Mouse (Mus musculus) cerebellum, postnatal 4 days (tissue): ENCODE results near the gene Bhlhe40.

Source experiments
- DNase-seq, 2 experiments: peaks; one replicate each; pipeline ENCODE4 v3.0.0; 2022; ENCODE audit warnings: low spot score in 2 of 2, mixed read lengths in 1 of 2

Bhlhe40 gene

DNA sequence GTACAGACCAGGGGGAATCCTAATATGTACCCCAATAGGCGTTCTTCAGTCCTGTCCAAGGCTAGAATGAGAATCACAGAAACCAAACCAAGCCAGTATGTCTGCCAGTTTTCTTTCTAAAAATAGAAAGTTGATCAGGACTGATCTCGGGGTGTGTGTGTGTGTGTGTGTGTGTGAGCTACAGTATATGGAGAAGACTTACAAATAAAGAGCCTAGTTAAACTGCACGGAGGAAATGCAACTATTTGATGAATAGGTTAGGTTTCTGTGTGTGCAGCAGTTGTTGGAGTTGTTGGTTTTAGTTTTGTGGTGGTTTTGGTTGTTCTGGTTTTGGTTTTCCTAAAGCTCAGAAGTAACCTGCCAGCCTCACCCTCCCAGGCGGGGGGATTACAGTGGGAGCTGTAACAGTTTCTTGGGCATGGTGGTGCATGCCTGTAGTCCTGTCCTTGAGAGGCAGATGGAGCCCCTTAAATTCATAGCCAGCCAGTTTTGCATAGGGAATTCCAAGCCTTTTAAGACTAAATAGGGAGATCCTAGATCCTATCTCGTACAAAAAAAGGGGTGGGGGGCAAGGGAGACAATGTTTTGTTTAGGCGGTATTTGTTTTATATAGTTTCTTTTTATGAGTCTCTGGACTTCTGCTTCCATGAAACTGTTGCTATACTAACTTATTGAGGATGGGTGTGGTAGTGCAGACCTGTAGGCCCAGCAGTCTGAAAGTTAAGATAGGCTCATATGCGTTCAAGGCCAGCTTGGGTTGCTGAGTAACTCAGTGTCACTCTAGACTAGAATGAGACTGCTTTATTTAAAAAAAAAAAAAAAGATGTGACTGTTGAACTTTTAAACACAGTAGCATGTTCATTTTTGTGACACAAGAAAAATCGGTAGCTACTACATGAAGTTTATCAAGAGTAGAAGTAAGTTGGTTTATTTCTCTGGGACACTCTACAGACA, 3.1 kb downstream of the Bhlhe40 start:
- DNase-seq: no peak

DNA sequence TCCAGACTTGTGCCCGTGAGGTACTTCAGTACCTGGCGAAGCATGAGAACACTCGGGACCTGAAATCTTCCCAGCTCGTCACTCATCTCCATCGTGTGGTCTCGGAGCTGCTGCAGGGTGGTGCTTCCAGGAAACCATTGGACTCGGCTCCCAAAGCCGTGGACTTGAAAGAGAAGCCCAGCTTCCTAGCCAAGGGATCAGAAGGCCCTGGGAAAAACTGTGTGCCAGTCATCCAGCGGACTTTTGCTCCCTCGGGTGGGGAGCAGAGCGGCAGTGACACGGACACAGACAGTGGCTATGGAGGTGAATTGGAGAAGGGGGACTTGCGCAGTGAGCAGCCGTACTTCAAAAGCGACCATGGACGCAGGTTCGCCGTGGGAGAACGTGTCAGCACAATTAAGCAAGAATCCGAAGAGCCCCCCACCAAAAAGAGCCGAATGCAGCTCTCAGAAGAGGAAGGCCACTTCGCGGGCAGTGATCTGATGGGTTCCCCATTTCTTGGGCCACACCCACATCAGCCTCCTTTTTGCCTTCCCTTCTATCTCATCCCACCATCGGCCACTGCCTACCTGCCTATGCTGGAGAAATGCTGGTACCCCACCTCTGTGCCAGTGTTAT, 4.2 kb downstream of the Bhlhe40 start:
- DNase-seq: no peak

DNA sequence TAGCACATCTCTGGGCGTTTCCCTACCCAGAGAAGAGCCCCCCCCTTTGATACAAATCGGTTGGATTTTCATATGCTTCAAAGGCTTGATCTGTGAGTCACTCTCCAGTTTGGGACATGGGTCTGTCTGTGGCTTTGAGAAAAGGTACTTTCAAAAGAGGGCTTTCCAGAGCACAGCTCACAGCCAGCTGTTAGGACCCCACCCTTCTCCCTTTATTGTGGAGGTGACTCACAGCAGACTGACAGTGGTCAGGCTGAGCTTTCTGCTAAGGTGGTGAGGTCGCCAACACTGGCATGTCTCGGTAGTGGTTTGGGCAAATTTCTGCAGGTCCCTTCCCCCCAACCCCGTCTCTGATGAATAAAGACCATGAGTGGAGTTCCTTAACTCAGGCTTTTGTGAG, 5.2 kb downstream of the Bhlhe40 start:
- DNase-seq: no peak

DNA sequence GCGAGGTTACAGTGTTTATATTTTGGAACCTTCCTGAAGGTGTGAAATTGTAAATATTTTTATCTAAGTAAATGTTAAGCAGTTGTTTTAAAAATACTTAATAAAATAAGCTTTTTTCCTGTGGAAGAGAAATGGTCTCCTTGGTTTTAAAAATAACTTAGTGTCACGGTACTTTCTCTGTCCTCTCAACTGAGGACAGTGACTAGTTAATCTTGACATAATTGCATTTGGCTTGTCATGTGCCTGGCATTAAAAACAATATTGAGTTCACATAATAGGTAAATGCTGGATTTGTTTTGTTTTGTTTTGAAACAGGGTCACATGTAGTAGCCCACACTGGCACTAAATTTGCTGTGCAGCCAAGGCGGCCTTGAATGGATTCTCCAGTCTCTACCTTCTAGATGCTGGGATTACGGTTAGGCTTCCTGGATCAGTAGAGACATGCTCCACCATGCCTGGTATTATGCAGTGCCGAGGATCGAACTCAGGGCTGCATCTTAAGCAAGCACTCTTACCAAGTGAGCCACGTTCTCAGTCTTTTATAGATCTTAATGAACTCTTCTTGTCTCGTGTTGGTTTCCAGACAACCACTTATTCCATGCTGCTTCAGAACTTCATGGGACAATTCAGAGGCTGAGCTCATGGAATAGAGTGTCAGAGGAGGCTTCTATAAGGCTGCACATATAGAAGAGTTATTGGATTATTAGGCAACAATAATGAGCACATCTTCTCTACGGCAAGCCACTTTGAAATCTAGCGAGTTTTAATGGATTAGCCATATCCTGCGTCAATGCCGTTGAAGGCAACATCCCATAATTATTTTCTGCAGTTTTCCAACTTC, 6.4 kb downstream of the Bhlhe40 start:
- no peak for DNase-seq

DNA sequence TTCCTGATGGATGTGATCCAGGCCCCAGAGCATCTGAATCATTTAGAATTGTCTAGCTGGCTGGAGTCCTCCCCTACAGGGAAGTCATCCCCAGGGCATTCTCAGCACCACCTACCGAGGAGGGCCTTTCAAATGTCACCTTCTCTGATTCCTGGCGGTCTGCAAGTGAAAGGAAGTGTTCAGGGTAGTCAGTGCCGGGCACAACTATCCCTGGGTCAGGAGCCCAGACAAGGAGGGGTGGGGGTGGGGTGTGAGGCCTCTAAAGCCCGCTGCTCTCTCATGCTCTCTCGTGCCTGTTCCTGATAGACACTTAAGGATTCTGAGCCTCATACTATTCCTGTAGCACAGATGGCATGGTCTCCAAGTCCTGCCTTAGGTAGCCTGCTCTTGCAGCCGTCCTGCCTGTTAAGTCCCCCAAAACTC, 7.2 kb downstream of the Bhlhe40 start:
- DNase-seq: no peak

DNA sequence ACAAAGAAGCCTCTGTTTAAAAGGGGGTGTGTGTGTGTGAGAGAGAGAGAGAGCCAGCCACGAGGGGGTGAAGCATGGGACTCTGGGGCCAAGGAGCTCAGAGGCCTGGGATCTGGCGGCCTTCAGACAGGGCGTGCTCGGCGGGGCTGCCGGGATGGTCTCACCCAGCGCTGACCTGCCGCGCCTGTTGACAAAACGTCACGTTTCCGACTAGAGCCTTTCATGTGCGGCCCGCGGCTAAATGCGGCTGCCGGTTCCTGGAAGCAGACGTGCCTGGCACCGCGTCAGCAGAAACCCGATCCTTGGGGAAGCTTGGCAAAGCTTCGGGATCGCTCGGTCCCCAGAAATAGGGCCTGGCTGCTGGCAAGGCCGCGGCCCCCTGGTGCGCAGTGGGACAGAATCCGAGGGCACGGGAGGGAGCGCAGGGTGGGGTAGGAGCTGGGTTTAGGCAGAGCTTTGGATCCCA, 7.9 kb downstream of the Bhlhe40 start:
- peak; percentile 42 to 76 for DNase-seq

DNA sequence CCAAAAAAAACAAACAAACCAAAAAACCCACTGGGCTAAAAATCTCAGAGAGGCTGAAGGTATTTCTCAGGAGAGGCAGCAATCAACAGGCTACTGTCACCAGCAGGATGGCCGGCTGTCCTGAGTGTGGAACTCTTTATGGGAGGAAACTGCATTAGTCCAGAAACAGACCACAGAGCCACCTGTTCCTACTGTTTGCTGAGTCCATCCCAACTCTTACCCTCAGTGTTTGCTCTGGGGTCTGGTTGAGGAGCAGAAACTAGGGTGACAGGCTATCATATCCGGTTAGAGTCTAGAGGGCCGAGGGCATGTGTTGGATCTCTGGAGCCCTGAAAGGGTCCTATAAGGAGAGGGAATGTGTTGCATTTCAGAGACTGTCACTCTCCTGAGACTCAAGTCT, 9.8 kb downstream of the Bhlhe40 start:
- DNase-seq: no peak

DNA sequence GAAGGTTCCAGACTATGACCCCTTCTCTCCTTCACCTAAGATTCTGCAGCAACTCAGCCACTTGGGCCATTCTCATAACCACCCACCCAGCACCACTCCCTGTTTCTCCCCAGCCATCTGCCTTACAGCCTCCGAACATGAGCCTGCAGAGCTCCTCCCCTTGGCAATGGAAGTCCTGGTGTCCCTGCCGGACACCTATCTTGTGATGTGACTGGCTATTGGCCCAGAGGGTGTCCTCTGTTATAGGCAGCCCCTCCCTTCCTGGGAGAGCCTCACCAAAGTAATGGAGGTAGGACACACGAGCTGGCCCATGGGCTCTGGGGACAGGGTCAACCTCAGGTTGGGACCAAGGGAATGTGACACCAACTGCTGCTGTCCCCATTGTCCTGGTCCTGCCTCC, 10.4 kb downstream of the Bhlhe40 start:
- no peak for DNase-seq

DNA sequence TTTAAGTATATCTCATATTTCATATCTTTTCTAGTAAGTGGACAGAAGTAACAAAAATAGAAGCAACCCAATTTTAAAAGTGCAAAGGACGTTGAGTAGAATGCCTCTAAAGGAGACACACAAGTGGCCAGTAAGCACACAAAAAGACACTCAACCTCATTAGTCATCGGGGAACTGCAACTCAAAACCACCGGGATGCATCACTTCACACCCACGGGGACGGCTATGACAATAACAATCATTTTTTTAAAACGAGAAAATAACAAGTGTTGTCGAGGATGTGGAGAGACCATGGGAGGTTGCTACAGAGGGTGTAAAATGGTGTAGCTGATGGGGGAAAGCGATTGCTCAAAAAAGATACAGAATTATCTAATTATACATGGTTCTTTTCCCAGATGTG, 11.7 kb downstream of the Bhlhe40 start:
- no peak for DNase-seq

DNA sequence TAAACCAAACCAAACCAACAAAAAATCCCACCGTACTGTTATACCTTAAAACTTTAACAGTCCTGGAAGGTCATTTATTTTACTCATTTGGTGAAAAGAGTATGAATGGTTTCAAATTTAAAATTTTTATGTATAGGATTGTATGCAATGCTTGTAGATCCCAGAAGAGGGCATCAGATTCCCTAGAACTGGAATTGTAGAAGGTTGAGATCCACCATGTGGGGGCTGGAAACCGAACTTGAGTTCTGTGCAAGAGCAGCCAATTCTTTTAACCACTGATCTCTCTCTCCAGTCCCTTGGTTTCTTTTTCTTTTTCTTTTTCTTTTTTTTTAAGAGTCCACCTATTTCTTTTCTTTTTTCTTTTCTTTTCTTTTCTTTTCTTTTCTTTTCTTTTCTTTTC, 13.8 kb downstream of the Bhlhe40 start:
- DNase-seq: no peak

DNA sequence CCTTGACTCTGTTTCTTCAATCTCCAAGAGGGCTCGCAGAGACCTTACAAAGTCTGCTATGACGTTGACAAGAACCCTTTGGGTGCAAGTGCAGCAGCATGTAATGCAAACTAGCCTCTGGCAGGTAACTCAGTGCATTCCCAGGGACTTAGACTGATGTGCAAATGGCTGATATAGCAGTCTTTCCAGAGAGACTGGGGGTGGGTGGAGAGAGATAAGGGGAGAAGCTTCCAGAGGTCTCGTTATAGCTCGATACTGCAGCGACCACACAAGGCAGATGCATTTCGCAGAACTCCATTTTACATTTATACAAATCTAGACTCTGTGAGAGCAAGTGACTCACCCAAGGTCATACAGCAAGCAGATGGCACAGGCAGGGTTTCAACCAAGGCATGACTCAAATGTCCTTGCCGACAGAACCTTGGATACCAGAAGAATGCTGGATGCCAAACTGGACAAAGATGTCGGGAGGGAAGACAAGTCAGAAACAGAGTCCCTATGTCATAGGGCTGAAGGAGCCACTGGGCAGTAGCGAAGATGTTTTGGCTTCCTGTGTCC, 16.4 kb downstream of the Bhlhe40 start:
- DNase-seq: no peak

DNA sequence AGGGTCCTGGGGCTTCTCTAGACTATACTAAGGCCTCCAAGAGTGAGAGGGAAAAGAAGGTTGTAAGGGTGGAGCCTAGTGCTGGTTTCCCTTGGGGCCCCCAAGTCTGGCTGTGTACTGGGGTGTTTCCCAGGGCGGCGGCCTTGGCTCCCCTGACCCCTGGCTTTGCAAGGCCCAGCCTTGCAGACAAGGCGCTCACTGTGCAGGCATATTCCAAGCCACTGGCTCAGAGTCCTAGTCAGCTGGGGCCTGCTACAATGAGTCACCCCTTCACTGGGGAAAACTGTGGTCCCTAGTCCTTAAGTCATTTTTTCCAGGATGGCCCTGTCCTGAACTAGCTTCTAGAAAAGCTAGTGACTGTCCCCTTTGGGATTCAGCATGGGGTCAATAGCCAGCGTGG, 17.3 kb downstream of the Bhlhe40 start:
- no peak for DNase-seq

DNA sequence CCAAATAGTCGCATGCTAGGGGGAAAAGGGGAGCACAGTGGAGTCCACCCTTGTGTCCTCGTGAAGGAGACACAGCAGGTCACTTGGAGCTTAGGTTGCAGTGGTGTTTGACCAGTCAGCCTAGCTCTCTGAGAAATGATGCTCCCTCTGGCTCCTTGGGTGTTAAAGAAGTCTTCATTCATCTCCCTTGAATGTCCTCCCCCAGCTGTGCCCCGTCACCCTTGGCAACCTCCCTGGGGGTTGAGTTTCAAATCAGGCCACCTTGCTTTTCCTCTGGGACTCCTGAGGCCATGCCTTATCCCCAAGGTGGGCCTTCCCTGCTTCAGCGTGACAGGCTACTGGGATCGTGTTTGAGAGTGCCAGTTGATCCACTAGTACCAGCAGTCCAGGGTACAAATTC, 17.8 kb downstream of the Bhlhe40 start:
- DNase-seq: no peak

DNA sequence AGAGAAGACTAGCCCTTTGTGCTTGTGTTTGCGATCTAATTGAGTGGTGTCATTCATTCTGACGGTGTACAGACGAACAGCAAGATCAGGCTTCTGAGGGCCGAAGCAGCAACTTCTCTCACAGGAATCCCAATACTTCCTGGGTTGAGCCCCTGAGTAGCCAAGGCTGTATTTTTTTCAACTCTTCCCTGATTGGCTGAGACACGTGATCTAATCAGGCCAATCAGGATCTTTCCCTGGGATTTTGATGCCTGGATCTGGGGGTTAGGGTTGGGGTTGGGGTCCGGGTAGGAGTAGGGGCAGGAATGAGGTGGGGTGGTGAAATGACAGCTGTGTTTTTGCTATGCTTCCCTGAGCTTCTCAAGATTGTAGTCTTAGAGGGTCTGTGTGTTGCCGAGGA, 20.1 kb downstream of the Bhlhe40 start:
- no peak for DNase-seq

DNA sequence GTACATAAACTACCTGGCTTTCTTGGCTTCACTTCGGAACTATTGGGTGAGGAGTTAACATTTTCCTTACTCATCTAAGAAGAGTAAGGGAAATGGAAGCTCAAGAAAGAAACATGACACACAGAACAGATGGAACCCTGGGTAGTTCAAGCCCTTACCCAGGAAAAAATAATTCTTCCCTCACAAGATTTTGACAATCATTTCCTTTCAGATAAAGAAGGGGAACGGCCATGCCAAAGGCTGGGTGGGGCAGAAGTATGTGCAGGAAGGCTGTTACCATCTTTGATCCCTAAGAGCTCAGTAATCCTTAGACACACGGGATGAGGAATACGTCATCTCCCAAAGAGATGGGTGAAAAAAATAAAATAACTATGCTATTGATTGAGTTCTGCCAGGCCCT, 20.7 kb downstream of the Bhlhe40 start:
- DNase-seq: no peak

DNA sequence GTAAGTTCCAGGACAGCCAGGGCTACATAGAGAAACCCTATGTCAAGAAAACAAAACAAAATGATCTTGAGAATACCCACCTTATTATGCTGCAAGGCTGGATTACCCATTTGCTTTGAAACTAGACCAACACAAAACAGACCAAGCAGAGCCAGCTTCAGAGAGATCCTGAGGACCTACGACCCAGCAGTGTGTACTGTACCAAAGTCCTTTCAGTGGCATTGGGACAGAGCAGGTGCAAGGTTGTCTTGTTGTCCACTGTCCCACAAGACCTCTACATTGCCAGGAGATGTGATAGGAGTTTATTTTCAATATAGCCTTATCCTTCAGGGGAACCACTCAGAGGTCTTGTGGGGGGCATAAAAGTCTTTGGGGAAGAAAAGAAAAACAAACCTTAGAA, 22.7 kb downstream of the Bhlhe40 start:
- no peak for DNase-seq

DNA sequence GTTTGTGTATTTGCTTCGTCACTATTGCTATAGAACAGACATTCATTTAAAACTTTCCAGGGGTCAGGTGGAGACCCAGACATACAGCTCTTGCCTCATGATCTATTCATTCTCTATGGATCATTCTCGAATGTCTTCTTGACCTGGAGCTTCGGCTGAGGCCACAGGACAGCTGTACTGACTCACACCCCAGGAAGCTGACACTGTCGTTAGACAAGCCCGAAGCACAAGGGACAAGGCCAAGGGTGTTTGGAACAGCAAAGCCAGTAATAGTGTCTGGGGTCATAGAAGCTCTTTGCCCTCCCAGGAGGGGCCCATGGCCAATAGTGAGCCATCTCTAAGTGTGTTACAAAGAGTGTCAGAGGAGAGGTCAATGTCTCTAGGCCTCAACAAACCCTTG, 24.0 kb downstream of the Bhlhe40 start:
- DNase-seq: no peak

DNA sequence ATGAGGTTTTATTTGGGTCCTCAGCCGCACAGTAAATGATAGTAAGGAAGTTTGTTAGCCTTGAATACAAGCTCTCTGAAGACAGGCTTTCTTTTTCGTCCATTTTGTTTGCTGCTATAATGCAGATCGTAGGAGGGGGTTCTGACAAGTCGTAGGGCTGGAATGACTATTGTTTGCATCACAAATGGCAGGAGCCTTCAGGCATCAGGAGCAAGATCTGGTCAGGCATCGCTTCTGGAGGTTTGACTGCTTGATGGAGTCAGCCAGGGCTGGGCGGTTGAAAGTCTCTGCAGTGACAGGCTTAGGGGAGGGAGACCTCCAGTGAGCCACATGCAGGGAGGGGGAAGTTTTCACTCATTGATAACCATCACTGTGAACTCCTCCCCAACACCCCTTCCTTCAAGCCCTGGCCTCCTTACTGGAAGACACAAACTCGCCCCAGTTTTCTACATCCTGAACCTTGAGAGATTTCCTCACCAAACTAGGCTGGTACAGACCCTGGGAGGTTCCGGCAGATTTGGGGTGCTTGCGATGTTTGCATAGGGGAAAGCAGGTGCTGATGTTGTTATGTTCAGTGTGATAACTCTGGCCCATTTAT, 25.4 kb downstream of the Bhlhe40 start:
- no peak for DNase-seq

DNA sequence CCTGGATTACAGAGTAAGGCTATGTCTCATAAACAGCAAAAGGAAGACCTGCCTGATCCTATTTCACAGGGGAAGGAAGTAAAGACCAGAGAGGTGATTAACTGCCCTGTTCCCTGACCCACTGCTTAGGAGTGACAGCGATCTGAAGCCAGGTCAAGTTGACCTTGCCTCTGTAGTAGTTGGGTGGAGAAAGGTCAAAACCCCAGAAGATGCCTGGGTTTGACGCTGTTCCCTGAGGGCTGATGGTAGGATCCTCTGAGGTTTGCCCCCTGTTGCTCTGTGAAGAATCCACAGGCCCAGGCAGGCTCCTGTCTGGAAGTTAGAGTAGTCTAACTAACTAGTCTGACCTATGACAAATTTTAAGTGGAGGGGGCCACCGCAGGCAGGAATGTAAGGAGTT, 26.5 kb downstream of the Bhlhe40 start:
- no peak for DNase-seq

DNA sequence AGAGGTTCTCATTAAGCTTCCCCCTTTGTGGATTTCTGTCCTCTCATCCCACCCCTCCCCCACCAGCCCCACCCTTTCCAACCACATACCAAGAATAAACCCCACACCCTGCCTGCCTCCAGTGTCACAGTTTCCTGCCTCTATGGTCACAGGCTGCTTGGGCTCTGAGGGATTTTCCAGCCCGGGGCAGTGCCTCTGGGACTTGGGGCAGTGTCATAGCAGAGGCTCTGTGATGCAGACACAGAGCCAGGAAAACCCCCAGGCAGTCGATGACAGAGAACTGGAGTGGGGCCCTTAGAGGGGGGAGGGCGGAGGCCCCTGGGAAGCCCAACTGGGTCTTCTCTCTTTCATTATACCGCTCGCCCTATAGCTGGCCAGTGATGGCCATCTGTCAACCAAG, 27.9 kb downstream of the Bhlhe40 start:
- DNase-seq: no peak

DNA sequence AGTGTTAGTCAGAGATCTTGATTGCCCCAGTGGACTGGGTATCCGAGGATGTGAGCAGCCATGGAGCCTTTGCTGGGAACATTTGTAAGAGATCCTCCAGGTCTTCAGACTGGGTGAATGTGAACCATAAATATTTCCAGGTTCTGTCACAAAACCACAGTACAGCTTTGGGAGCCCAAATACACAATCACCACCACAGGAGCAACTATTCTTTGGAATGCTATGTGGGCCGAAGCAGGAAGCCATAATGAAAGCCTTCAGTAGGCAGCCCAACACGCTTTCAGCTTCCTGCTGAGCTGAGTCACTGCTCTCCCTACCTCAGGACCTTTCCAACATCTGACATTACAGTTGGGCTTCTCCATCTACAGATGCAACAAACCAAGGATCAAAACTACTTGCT, 32.6 kb downstream of the Bhlhe40 start:
- DNase-seq: no peak
